Mouse (Mus musculus): ENCODE data around the gene Rrp1.
"Not testable (repeated sequence)": the region's sequence is repeated elsewhere in the genome, so short reads cannot be mapped to it uniquely, and the experiment has no call there.

The Rrp1 gene

GRCm38 (mm10) chr10:78385520-78385919, 27.3 kb downstream of the Rrp1 start:
- no peak for DNase-seq (ENCODE audit: low spot score in 2 of 2)

GRCm38 (mm10) chr10:78383567-78383966, 29.3 kb downstream of the Rrp1 start:
- DNase-seq (ENCODE audit: low spot score in 2 of 2), result no peak

- DNase-seq (ENCODE audit: low spot score in 2 of 2), result no peak
Measured at GRCm38 (mm10) chr10:78378516-78378915, 34.3 kb downstream of the Rrp1 start.

GRCm38 (mm10) chr10:78372681-78373668, 39.9 kb downstream of the Rrp1 start:
- peak; percentile 49 to 71 for DNase-seq (ENCODE audit: low spot score in 2 of 2)

GRCm38 (mm10) chr10:78371746-78372145, 41.1 kb downstream of the Rrp1 start:
- DNase-seq (ENCODE audit: low spot score in 2 of 2), result no peak

GRCm38 (mm10) chr10:78367586-78367985, 45.3 kb downstream of the Rrp1 start:
- DNase-seq (ENCODE audit: low spot score in 2 of 2), result no peak

- DNase-seq (ENCODE audit: low spot score in 2 of 2), result no peak
Measured at GRCm38 (mm10) chr10:78366851-78367312, 46.0 kb downstream of the Rrp1 start.

- no peak for DNase-seq (ENCODE audit: low spot score in 2 of 2)
Measured at GRCm38 (mm10) chr10:78366195-78366834, 46.5 kb downstream of the Rrp1 start.

- no peak for DNase-seq (ENCODE audit: low spot score in 2 of 2)
Measured at GRCm38 (mm10) chr10:78365555-78365954, 47.3 kb downstream of the Rrp1 start.

- peak in 1 of 2 experiments; percentile 16 for DNase-seq (ENCODE audit: low spot score in 2 of 2)
Measured at GRCm38 (mm10) chr10:78364106-78364505, 48.7 kb downstream of the Rrp1 start.

- no peak for DNase-seq (ENCODE audit: low spot score in 2 of 2)
Measured at GRCm38 (mm10) chr10:78363366-78363765, 49.5 kb downstream of the Rrp1 start.

GRCm38 (mm10) chr10:78361951-78362350, 50.9 kb downstream of the Rrp1 start:
- no peak for DNase-seq (ENCODE audit: low spot score in 2 of 2)

- DNase-seq (ENCODE audit: low spot score in 2 of 2), result no peak
Measured at GRCm38 (mm10) chr10:78360290-78360711, 52.5 kb downstream of the Rrp1 start.

- not testable (repeated sequence) for DNase-seq (ENCODE audit: low spot score in 2 of 2)
Measured at GRCm38 (mm10) chr10:78358999-78359398, 53.8 kb downstream of the Rrp1 start.

GRCm38 (mm10) chr10:78358266-78358665, 54.6 kb downstream of the Rrp1 start:
- no peak for DNase-seq (ENCODE audit: low spot score in 2 of 2)

GRCm38 (mm10) chr10:78357742-78358141, 55.1 kb downstream of the Rrp1 start:
- DNase-seq (ENCODE audit: low spot score in 2 of 2), result no peak

- no peak for DNase-seq (ENCODE audit: low spot score in 2 of 2)
Measured at GRCm38 (mm10) chr10:78355931-78356593, 56.8 kb downstream of the Rrp1 start.

- DNase-seq (ENCODE audit: low spot score in 2 of 2), result no peak
Measured at GRCm38 (mm10) chr10:78353196-78353595, 59.6 kb downstream of the Rrp1 start.

GRCm38 (mm10) chr10:78352666-78353030, 60.2 kb downstream of the Rrp1 start:
- DNase-seq (ENCODE audit: low spot score in 2 of 2), result no peak

- peak in 1 of 2 experiments; percentile 29 for DNase-seq (ENCODE audit: low spot score in 2 of 2)
Measured at GRCm38 (mm10) chr10:78351887-78352665, 60.8 kb downstream of the Rrp1 start, which contains the start of gene Agpat3. Gene Agpat3, minus strand, starts transcription at chr10:78352489.

GRCm38 (mm10) chr10:78351564-78351886, 61.3 kb downstream of the Rrp1 start:
- no peak for DNase-seq (ENCODE audit: low spot score in 2 of 2)
